Mouse (Mus musculus): Measurements from ENCODE around the gene Olfr380.

The Olfr380 gene

GRCm38 (mm10) chr11:73457408-73457807 lies at the start of gene Olfr380:
Gene Olfr380, minus strand, starts transcription at chr11:73457508.
- DNase-seq (ENCODE audit: low read depth, low spot score) = no peak

- DNase-seq (ENCODE audit: low read depth, low spot score) = no peak
Observed at GRCm38 (mm10) chr11:73491503-73491902, 34.2 kb upstream of the Olfr380 start, which contains the start of gene Olfr381. Gene Olfr381, minus strand, starts transcription at chr11:73491603.

GRCm38 (mm10) chr11:73428377-73428776 lies 28.9 kb downstream of the Olfr380 start, which contains the start of gene Olfr378:
Gene Olfr378, minus strand, starts transcription at chr11:73428477.
- DNase-seq (ENCODE audit: low read depth, low spot score) = no peak

Data from brain, adult 2 months (tissue).